Mouse (Mus musculus): ENCODE data around the gene Cachd1. TPM values are rescaled to one million over a fixed set of nuclear protein-coding genes. Genes with fewer than 3 reads are reported as not detected.

Gene Cachd1
- total RNA-seq, 1 experiment from 2014 or later, result 12.9 TPM

DNA sequence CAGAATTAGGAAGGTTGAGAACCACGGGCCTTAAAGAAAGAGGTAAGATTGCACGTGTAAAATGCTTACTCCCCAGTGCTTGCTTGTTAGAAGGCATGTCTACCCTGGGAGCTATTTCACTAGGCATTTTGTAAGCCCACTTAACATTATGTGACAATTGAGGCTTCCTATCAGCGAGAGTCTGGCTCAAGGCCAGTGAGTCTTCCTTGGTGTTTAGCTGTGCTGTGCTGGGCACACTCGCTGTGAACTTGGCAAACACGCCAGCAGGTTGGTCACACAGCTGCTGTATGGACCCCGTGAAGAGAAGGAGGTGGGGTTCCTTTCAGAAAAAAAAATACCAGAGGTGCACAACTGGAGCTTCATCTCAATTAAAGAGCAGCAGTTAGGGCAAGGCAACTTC is 4.4 kb downstream of the Cachd1 start:
- ATAC-seq (replicated peaks in 1 of 2; ENCODE audit: insufficient read depth in 1 of 2, low FRiP score in 2 of 2, low TSS enrichment in 1 of 2, low read depth in 1 of 2, poor library complexity in 2 of 2, severe bottlenecking in 2 of 2), result no peak

DNA sequence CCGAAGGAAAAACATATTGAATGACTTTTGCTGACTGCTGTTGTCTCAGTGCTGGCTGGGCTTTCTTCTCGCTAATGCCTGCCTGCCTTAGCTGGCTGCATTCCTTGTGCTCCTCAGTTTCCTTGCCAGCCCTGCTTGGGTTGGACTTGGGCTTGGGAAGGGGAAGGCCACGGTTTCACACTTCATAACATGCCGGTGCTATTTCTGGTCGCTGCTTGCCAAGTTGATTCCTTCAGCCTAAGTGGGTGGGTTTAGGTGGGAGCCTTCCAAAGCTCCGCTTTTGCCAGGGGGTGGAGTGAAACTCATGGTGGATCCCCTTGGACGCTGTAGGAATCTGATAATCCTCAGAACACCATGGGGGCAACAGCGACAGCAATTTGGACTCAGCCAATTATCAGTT is 5.9 kb downstream of the Cachd1 start:
- no peak for ATAC-seq (replicated peaks in 1 of 2; ENCODE audit: insufficient read depth in 1 of 2, low FRiP score in 2 of 2, low TSS enrichment in 1 of 2, low read depth in 1 of 2, poor library complexity in 2 of 2, severe bottlenecking in 2 of 2)

DNA sequence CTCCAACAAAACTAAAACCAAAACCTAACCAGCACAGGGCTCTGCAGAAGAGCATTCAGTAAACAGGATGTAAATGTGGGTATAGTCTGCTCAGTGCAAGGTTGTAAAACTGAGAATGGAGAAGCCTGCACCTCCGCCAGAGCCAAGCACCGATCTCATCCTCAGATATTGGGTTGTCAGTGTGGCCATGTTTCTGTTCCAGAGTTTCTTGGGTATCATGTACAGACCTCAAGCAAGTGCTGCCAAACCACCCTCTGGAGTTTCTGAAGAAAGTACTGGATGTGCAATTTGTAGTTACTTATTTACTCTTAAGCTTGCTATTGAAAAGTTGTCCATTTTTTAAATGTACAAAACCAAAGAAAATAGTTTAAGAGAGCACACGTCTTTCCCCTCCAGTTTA is 6.4 kb downstream of the Cachd1 start:
- no peak for ATAC-seq (replicated peaks in 1 of 2; ENCODE audit: insufficient read depth in 1 of 2, low FRiP score in 2 of 2, low TSS enrichment in 1 of 2, low read depth in 1 of 2, poor library complexity in 2 of 2, severe bottlenecking in 2 of 2)

DNA sequence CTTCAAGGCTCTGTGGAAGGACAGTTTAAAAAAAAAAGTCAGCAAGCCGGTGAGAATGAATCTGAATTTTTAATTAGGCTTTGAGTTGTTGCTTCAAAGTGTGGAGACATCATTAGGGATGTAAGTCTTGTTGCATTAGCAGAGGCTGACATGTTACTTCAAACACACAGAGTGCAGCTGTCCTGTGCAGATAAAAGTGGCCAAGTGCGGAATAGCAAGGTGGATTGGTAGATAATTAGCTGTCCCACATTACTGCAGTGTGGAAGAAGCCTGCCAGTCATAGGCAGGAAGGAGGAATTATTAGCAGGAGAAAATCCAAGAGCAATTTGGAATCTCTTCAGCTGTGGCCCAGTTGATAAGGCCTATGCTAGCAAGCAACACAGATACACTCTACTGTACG is 10.7 kb downstream of the Cachd1 start:
- no peak for ATAC-seq (replicated peaks in 1 of 2; ENCODE audit: insufficient read depth in 1 of 2, low FRiP score in 2 of 2, low TSS enrichment in 1 of 2, low read depth in 1 of 2, poor library complexity in 2 of 2, severe bottlenecking in 2 of 2)

DNA sequence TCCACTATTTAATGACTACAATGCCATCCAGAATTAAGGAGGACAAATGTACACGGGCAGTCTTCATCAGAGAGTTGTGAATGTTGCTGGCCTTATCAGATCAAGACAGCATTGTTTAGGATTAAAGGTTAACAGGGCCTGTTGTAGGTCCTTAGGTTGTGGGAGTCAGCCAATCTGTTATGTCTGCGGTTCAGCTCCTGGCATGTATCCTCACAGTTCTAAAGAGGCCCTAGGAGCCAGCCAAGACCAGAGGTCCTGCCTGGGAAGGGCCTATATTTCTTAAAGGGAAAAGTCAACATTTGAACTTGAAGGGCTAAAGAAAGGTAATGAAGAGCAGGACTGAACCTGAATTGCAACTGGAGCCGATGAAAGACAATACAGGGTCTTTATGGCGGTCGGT is 13.7 kb downstream of the Cachd1 start:
- no peak for ATAC-seq (replicated peaks in 1 of 2; ENCODE audit: insufficient read depth in 1 of 2, low FRiP score in 2 of 2, low TSS enrichment in 1 of 2, low read depth in 1 of 2, poor library complexity in 2 of 2, severe bottlenecking in 2 of 2)

DNA sequence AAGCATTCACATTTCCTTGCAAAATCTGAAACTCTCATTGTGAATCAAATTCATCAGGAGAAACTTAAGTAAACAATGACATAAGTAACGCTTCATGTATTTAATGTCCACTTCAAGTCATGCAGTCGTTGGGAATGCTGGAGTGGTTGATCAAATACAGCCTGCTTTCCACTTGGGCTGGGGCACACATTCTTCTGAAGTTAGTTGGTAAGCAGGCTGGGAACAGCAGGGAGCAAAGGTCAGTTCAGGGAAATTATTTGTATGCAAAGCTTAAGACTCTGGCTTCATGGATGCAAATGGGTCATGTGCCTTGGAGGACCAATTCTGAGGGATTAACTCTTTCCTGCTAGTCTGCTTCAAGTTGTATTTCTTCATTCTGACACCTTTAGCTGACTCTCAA is 16.7 kb downstream of the Cachd1 start:
- ATAC-seq (replicated peaks in 1 of 2; ENCODE audit: insufficient read depth in 1 of 2, low FRiP score in 2 of 2, low TSS enrichment in 1 of 2, low read depth in 1 of 2, poor library complexity in 2 of 2, severe bottlenecking in 2 of 2), result no peak

DNA sequence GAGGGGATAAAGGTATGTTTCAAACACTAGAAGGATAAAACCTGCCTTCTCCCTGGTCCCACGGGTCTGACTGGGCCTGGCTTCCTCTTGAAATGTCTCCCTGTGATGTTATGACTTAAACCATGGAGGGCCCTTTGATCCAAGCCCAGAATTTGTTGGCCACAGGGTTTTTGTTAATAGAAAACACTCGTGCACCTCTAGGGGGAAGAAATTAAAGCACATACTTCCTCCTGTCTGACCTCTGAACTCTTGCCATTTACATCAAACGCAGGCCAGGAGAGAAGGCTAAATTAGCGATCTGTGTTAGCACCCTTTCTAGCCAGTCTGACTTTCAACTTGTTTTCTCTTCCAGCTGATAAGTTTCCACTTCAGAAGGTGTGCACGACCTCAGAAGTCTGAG is 19.0 kb downstream of the Cachd1 start:
- no peak for ATAC-seq (replicated peaks in 1 of 2; ENCODE audit: insufficient read depth in 1 of 2, low FRiP score in 2 of 2, low TSS enrichment in 1 of 2, low read depth in 1 of 2, poor library complexity in 2 of 2, severe bottlenecking in 2 of 2)

DNA sequence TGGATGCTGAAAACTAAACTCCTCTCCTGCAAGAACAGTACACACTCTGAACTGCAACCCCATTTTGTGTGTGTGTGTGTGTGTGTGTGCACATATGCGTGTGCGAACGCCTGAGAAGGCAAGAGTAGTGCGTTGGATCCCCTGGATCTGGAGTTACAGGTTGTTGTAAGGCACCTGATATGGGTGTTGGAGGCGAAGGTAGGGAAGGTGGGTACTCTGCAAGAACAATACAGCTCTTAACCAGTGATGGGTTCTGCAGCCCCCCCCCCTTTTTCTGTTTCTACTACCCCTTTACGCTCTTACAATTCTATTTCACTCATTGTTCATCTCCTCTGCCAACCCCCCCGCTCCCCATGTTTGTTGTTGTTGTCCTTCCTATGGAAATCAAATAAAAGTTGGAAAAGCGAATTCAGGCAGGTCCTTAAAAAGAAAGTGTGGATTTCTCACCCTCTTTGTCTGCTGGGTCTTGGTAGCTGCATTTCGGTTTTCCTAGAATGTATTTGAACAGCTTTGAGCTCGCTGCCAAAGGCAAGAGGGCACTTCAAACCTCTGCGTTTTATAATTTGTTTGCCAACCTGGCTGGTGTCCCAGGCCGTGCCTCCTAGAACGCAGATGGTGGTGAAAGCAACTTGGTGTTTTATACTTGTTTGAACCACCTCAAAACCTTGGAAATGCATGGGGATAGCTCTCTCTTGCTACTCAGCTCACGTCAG is 24.4 kb downstream of the Cachd1 start:
- no peak for ATAC-seq (replicated peaks in 1 of 2; ENCODE audit: insufficient read depth in 1 of 2, low FRiP score in 2 of 2, low TSS enrichment in 1 of 2, low read depth in 1 of 2, poor library complexity in 2 of 2, severe bottlenecking in 2 of 2)

DNA sequence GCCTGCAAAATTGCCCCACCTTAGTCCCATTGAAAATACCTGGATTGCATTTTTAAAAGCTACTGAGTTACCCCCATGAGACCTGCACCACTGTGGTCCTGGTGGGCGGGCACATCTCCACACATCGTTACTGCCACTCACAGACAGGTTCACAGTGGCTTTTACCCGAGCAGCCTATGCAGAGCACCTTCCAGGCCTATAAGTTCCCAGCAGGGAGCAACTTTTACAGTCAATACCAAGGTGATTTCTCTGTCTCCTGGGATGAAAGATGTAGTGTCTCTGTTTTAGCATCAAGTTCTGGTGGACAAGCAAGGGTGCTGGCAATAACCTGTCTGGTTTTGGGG is 24.9 kb downstream of the Cachd1 start:
- ATAC-seq (replicated peaks in 1 of 2; ENCODE audit: insufficient read depth in 1 of 2, low FRiP score in 2 of 2, low TSS enrichment in 1 of 2, low read depth in 1 of 2, poor library complexity in 2 of 2, severe bottlenecking in 2 of 2), result no peak

DNA sequence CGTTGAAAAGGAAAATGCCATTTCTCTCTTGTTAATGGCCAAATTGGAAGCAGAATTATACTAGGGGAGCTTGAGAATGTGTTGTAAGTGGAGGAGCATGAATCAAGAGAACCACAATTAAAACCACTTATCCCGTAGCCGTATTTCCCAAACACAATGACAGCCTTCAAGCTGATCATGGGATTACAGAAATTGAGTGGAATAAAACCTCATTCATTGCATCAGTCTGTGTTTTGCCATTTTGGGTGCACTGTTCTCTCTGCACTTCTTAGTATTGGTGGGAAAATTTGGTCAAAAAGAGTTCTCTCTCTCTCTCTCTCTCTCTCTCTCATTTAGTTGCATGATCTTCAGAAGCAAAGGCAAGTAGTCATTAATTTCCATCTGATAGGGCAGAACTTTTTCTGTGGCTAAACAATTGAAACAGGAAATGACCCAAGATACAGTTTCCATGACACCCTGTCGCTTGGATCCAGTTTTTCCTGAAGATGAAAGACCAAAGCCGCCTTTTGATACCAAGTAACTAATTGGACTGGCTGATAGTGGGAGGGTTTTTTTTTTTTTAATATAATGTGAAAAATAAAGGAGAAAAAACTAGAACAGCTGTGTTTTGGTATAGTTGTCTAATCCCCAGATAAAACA is 34.7 kb downstream of the Cachd1 start:
- ATAC-seq (replicated peaks in 1 of 2; ENCODE audit: insufficient read depth in 1 of 2, low FRiP score in 2 of 2, low TSS enrichment in 1 of 2, low read depth in 1 of 2, poor library complexity in 2 of 2, severe bottlenecking in 2 of 2), result no peak

DNA sequence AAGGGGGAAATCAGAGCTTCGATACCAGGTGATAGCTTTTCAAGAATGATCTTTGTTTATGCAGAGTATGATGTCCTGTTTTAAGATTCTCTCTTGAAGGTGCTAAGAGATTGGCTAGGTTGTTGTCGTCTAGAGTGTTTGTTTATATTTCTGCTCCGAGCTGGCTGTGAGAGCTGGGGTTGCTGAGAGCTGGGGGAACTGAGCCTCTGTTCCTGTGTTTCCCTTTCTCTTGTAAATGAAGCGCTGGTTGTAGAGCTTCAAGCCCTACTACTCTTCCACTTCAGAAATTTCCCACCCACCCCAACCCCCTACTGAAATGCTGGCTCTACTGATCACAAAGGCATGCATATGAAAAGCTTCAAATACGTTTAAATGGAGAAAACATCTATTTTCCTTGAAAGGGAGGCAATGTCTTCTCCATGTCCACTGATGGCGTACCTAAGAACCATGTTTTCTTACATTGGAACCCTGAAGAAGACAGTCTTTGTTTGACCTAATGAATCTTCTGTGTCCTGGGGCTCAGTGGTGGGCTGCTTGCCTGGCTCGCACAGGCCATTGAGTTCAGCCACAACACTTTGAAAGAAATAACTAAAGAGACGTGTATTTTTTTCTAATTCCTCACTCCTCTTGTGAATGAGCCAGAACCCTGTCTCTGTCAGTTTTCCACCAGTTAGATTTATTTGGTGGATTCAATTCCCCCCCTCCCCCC is 35.5 kb downstream of the Cachd1 start:
- ATAC-seq (replicated peaks in 1 of 2; ENCODE audit: insufficient read depth in 1 of 2, low FRiP score in 2 of 2, low TSS enrichment in 1 of 2, low read depth in 1 of 2, poor library complexity in 2 of 2, severe bottlenecking in 2 of 2), result no peak

DNA sequence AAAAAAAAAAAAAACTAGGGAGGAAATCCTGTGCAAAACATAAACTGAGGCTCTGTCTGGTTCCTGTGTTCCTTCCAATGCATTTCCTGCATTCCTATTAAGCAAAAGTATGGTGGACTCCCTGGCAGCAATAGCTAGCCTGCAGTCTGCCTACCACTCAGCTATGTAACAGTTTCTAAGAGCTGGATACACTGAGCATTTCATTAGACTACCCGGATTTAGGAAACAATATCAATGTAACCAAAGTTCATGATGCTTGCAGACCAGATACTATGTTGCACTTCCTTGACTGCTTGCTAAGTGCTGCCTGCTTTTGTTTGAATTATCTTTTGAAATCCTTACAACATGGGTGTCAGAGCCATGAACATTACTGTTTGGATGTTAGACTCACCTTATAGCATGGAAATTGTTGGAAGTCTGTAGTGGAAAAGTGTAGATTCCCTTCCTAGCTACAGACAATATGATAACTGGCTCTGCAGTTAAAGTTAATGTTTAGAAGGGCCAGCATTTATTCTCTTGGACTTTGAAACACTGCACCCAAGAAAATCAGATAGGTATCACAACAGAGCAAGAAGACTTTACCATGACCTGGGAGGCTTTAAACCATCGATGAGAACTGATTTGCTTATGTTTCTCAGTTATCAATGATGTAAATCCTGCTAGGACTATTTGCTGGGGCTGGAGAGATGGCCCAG is 37.4 kb downstream of the Cachd1 start:
- no peak for ATAC-seq (replicated peaks in 1 of 2; ENCODE audit: insufficient read depth in 1 of 2, low FRiP score in 2 of 2, low TSS enrichment in 1 of 2, low read depth in 1 of 2, poor library complexity in 2 of 2, severe bottlenecking in 2 of 2)

DNA sequence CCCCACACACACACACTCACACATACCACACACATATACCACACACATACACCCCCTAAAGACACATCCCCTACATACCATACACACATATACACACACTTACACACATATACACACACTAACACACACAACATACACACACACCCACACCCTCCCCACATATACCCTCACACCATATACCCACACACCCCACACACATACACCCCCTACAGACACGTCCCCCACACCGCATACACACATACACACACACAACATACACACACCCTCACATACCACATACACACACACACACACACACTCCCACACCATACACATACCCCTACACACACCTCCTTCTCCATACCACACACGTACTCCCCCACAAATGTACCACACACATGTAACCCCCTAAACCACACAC is 42.8 kb downstream of the Cachd1 start:
- no peak for ATAC-seq (replicated peaks in 1 of 2; ENCODE audit: insufficient read depth in 1 of 2, low FRiP score in 2 of 2, low TSS enrichment in 1 of 2, low read depth in 1 of 2, poor library complexity in 2 of 2, severe bottlenecking in 2 of 2)

DNA sequence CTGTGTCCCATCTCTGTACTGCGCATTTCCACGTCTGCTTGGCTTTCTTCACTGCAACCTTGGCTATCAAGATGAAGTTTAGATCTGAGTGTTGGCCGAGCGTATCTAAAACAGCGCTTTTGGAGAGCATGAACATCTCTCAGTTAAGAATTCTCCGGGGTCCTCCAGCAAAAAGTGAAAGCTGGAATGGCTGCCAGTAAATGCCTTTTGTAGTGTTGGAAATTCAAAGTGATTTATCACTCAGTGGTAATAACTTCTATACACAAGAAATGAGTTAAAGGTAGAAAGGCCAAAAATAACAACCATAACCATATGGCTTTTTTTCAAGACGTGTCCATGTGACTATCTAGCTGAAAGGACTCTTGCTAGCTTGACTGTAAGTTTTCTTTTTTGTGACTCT is 46.1 kb downstream of the Cachd1 start:
- ATAC-seq (replicated peaks in 1 of 2; ENCODE audit: insufficient read depth in 1 of 2, low FRiP score in 2 of 2, low TSS enrichment in 1 of 2, low read depth in 1 of 2, poor library complexity in 2 of 2, severe bottlenecking in 2 of 2), result no peak

DNA sequence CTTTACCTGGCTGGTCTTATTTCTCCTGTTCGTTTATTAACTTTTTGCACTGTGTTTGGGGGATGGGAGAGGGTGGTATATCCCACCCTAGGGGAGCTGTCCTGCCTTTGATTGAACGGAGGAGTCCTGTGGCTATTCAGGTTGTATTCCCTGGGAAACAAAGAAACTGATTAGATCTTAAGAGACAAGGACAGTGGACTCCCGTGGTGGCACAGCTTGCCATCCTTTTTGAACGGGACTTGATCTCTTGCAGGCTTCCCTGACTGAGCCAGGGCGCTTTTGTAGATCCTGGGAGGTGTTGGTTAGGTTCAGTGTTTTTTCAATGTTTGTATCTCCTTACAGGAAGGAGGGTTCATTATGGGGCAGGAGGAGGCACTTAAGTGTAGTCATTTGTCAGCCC is 50.9 kb downstream of the Cachd1 start:
- ATAC-seq (replicated peaks in 1 of 2; ENCODE audit: insufficient read depth in 1 of 2, low FRiP score in 2 of 2, low TSS enrichment in 1 of 2, low read depth in 1 of 2, poor library complexity in 2 of 2, severe bottlenecking in 2 of 2), result no peak

DNA sequence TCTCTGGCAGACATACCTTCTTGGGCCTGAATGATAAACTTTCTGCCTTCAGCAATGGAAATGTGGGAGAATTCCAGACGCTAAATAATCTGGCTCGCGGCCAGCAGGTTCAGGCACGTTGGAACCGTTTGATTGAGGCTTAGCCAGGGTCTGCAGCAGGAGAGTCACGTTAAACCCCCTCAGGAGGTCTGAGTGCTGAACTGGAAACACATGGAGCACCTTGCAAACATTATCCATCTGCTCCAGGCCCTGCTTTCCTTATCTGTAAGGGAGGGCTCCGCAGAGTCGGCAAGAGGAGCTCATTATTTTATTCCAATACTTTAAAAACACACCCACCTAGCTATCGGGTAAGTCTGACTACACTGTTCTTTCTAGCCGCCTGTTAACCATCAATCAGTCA is 52.3 kb downstream of the Cachd1 start:
- no peak for ATAC-seq (replicated peaks in 1 of 2; ENCODE audit: insufficient read depth in 1 of 2, low FRiP score in 2 of 2, low TSS enrichment in 1 of 2, low read depth in 1 of 2, poor library complexity in 2 of 2, severe bottlenecking in 2 of 2)

DNA sequence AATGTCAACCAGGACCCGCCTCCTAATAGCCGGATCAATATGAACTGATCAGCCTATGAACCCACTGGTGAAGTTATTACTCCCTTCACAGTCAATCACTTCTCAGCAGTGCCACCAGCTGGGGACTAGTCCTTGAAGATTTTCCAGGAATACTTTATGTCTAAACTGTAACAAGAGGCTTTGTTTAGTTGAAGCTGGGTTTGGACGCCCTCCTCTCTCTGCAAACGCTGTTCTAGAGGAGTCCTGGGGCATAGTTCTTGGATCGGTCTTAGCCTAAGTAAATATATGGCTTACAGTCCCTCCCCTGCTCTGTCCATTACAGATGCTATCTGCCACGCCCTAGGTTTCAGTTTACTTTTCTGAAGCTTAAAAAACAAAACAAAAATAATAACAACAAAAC is 60.7 kb downstream of the Cachd1 start:
- no peak for ATAC-seq (replicated peaks in 1 of 2; ENCODE audit: insufficient read depth in 1 of 2, low FRiP score in 2 of 2, low TSS enrichment in 1 of 2, low read depth in 1 of 2, poor library complexity in 2 of 2, severe bottlenecking in 2 of 2)

DNA sequence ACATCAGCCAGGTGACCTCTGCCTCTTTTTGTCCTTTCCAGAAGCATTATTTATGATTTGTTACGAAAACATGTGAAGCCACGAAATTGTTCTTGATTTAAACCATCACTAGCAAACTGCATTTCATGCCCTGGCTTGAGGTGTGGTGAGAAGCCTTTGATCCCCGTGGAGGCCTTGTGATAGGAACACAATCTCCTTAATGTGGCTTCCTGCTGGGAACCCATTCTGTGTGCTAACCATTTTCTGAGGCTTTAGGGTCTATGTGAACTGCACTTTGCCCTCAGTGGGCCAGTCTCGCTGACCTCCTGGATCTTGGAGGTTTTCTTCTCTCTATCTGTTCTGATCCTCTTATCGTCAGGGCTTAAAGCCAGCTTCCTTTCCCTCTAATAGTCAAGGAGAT is 66.2 kb downstream of the Cachd1 start:
- no peak for ATAC-seq (replicated peaks in 1 of 2; ENCODE audit: insufficient read depth in 1 of 2, low FRiP score in 2 of 2, low TSS enrichment in 1 of 2, low read depth in 1 of 2, poor library complexity in 2 of 2, severe bottlenecking in 2 of 2)
